In the genomic region with DNA sequence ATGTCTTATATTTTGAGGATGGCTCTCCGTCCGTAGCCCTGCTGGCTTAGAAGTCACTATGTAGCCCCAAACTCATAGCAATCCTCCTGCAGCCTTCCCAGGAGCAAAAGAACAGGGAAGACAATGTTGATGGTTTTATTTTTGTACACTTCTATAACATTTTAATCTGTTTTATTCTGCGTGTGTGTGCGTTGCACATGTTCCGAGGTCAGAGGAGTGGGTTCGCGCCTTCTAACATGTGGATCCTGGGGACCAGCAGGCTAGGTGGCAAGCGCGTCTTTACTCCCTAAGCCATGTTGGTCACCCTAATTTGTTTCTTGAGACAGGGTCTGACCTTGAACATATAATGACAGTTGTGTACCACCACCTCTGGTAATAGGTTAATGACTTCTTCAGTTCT, we compare ENCODE assay signal across 1 mouse cellular context.
TF ChIP-seq lines count a peak whose summit lies in the region.

No protein-coding gene starts in this region.

TF ChIP-seq in ES-E14, 5 proteins besides CTCF, POLR2A, EP300 and RAD21 (continued from another document):
- no peak for TF ChIP-seq ZNF384 (IDR thresholded peaks at IDR 0.05; ENCODE audit: low read depth, low read length)
- no peak for TF ChIP-seq ZC3H11A (IDR thresholded peaks at IDR 0.05; ENCODE audit: borderline replicate concordance, low read depth, low read length)
- no peak for TF ChIP-seq MAFK (IDR thresholded peaks at IDR 0.05; ENCODE audit: insufficient read depth, low read depth, low read length)
- no peak for TF ChIP-seq CHD2 (IDR thresholded peaks at IDR 0.05; ENCODE audit: low read depth, low read length)
TF ChIP-seq in ES-E14: peak in this region for 0.
